In genomic region chr4:106910201-106911172, GRCm38 (mm10) we compare ENCODE assay signal across 1 mouse cellular context.
A peak's percentile ranks its signal among the peaks of the same experiment; 100 is the strongest.
TF ChIP-seq lines count a peak whose summit lies in the region.

TSS of gene Ssbp3 (plus strand) at chr4:106910701.

TF ChIP-seq in CH12.LX, 34 proteins besides CTCF, POLR2A, EP300 and RAD21 (continued from another document):
- TF ChIP-seq TCF12 (IDR thresholded peaks at IDR 0.05; ENCODE audit: low read depth, low read length) (peak; percentile 41; the same call in 1 of the 2 replicates), KAT2A (IDR thresholded peaks at IDR 0.05; ENCODE audit: insufficient replicate concordance, low read length) (no peak), CHD2 (IDR thresholded peaks at IDR 0.05; ENCODE audit: low read length) (peak; percentile 78; the same call in 1 of the 2 replicates), ELF1 (IDR thresholded peaks at IDR 0.05; ENCODE audit: low read depth, low read length) (peak; percentile 8; the same call in 1 of the 2 replicates), RCOR1 (conservative IDR thresholded peaks at IDR 0.05; ENCODE audit: low read depth, low read length) (0 out of 2 replicates have a peak, but pooled peaks have one; percentile 78), GABPA (IDR thresholded peaks at IDR 0.05; ENCODE audit: insufficient replicate concordance, low read depth, low read length) (no peak), SMC3 (IDR thresholded peaks at IDR 0.05; ENCODE audit: low read depth, low read length) (peak; percentile 1; the same call in 1 of the 2 replicates), USF2 (conservative IDR thresholded peaks at IDR 0.05; ENCODE audit: low read depth, low read length) (no peak), E2F4 (IDR thresholded peaks at IDR 0.05; ENCODE audit: insufficient replicate concordance, low read depth, low read length) (no peak), ZNF384 (IDR thresholded peaks at IDR 0.05; ENCODE audit: low read depth, low read length) (peak; percentile 99), TBP (conservative IDR thresholded peaks at IDR 0.05; ENCODE audit: low read depth, low read length) (peak; percentile 79), MAX (IDR thresholded peaks at IDR 0.05; ENCODE audit: low read length) (peak; percentile 52; the same call in 1 of the 2 replicates)
